In the genomic region with DNA sequence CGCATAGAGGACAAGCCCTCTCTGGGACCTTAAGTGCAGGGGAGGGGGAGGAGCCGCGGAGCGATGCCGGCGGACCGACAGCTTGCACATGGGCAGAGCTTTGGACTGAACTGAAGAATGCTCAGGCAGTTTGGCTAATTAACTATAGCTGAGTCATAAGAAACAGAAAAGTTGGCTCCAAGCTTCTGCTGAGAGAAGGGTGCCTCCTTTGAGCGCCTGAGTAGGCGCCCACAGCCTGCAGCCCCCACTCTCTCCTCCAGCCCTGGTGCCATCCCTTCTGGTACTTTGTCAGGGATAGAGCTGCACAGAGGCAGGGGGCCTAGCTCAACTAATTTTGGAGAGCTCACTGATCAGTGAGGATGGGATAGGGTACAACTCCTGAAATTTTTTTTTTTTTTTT, we compare ENCODE assay signal across 8 mouse cellular contexts. TPM values are rescaled to one million over a fixed set of nuclear protein-coding genes. Genes with fewer than 3 reads are reported as not detected.
A peak's percentile ranks its signal among the peaks of the same experiment; 100 is the strongest.
DNase-seq lines count a peak whose midpoint lies in the region.
"Had no signal": no experiment of that assay in that cellular context is flagged by ENCODE, and none has a peak within 500 bp of the region (broad histone marks: within the 10 kb centered on the region; RNA-seq: fewer than 3 reads in every experiment).

No protein-coding gene starts in this region.

- WGBS in midbrain, embryonic 10.5 days = 60% methylated on average over 9 of the region's 9 CpGs

- H3K4me3 ChIP-seq in midbrain, embryonic 10.5 days = no peak overlapping the region
- H3K4me3 ChIP-seq: stomach, embryonic 15.5 days had no signal

- intact Hi-C loops in heart, postnatal 10 days (cut with DNase I) = no loop called here

- peak; percentile 12 to 31 for DNase-seq in urinary bladder, postnatal 36 days (ENCODE audit: low spot score in 2 of 2)
- DNase-seq in urinary bladder, postnatal 14 days (ENCODE audit: low spot score) = no peak
- DNase-seq in heart, postnatal 10 days = peak; percentile 40 to 45
- peak; percentile 52 to 69 for DNase-seq in left cerebral cortex, adult 18-20 months (ENCODE audit: low spot score in 2 of 2)
- no peak for DNase-seq in midbrain, embryonic 10.5 days (ENCODE audit: low spot score)
- DNase-seq in cerebellum, postnatal 14 days = no peak
- DNase-seq in thymus, postnatal 36 days = no peak

- no peaks in the 10 kb centered on the region for H3K9me3 ChIP-seq in midbrain, embryonic 10.5 days (replicated peaks)
- H3K9me3 ChIP-seq: stomach, embryonic 15.5 days had no signal

- H3K27ac ChIP-seq in midbrain, embryonic 10.5 days (replicated peaks) = no peak overlapping the region
- H3K27ac ChIP-seq: stomach, embryonic 15.5 days had no signal

- H3K27me3 ChIP-seq in midbrain, embryonic 10.5 days (ENCODE audit: low read depth, poor library complexity, severe bottlenecking) = no peaks in the 10 kb centered on the region
- H3K27me3 ChIP-seq: stomach, embryonic 15.5 days had no signal

- H3K36me3 ChIP-seq in midbrain, embryonic 10.5 days = no peaks in the 10 kb centered on the region
- H3K36me3 ChIP-seq: stomach, embryonic 15.5 days had no signal

- H3K4me1 ChIP-seq in midbrain, embryonic 10.5 days = no peaks in the 10 kb centered on the region
- H3K4me1 ChIP-seq: stomach, embryonic 15.5 days had no signal

RNA-seq across cellular contexts. Expression of a gene that starts 27.9 kb away (rescaled TPM):
- 10 to 100 TPM; 20.8 to 21.6 TPM for total RNA-seq in heart, postnatal 10 days (2021)
- total RNA-seq in left cerebral cortex, adult 18-20 months (2021) = 10 to 100 TPM; 67.3 to 74.0 TPM
- 0.56 and 0.92 TPM in 2 replicates for polyA plus RNA-seq in midbrain, embryonic 10.5 days (2016; fragmentation: Nextera tagmentation; extraction: Ambion mirVana)

Comparison
In these comparisons a context has a peak if more than half of its experiments do, and no peak if none do; other contexts are left out.
1. DNase-seq: peak in urinary bladder, postnatal 36 days (2 of 2), heart, postnatal 10 days (2 of 2) and left cerebral cortex, adult 18-20 months (2 of 2); none in urinary bladder, postnatal 14 days (single experiment), midbrain, embryonic 10.5 days (single experiment), cerebellum, postnatal 14 days (0 of 2) and thymus, postnatal 36 days (0 of 2).